Mouse (Mus musculus): ENCODE measurements around the gene Gm20479. TPM values are rescaled to one million over a fixed set of nuclear protein-coding genes. Genes with fewer than 3 reads are reported as not detected.

Gm20479 gene
- total and polyA plus RNA-seq, 3 experiments = 2.7 TPM; not detected in 2

GRCm38 (mm10) chr7:27371715-27372462, 14.7 kb upstream of the Gm20479 start:
- Histone ChIP-seq H3K4me3 (ENCODE audit: control insufficient read depth in 1 of 2, insufficient read depth in 1 of 2, low read depth in 2 of 2, low read length in 2 of 2) (no peak overlapping the region), H3K79me2 (ENCODE audit: control insufficient read depth, insufficient read depth, low read length, poor library complexity) (no peaks in the 10 kb centered on the region), H3K36me3 (ENCODE audit: control insufficient read depth in 1 of 2, insufficient read depth in 2 of 2, low read length in 2 of 2) (no peaks in the 10 kb centered on the region), H3K4me1 (ENCODE audit: control insufficient read depth in 1 of 2, insufficient read depth in 2 of 2, low read length in 2 of 2) (peaks cover 0 to 8% of the 10 kb centered on the region in 2 experiments; a peak in 2 of 4 replicates), H3K27me3 (ENCODE audit: control insufficient read depth in 1 of 2, insufficient read depth in 2 of 2, low read length in 2 of 2) (no peaks in the 10 kb centered on the region; a peak in 2 of 4 replicates), H3K9ac (ENCODE audit: control insufficient read depth, low read depth, low read length, poor library complexity, severe bottlenecking) (no peak overlapping the region), H3K9me3 (replicated peaks; ENCODE audit: insufficient read depth, low read length) (no peaks in the 10 kb centered on the region), H3K27ac (ENCODE audit: control insufficient read depth, low read depth, low read length) (no peak overlapping the region)
- TF ChIP-seq GABPA (IDR thresholded peaks at IDR 0.05; ENCODE audit: low read depth, low read length) (no peak), MAZ (IDR thresholded peaks at IDR 0.05; ENCODE audit: low read depth, low read length) (no peak), JUND (IDR thresholded peaks at IDR 0.05; ENCODE audit: low read depth, low read length) (no peak), MXI1 (IDR thresholded peaks at IDR 0.05; ENCODE audit: low read depth, low read length) (no peak), ZNF384 (IDR thresholded peaks at IDR 0.05; ENCODE audit: low read depth, low read length) (no peak), NRF1 (IDR thresholded peaks at IDR 0.05; ENCODE audit: insufficient read depth, low read depth, low read length, poor library complexity, severe bottlenecking) (no peak), USF1 (IDR thresholded peaks at IDR 0.05; ENCODE audit: low read depth, low read length) (no peak), GATA1 (IDR thresholded peaks at IDR 0.05; ENCODE audit: low read depth, low read length) (no peak), RAD21 (IDR thresholded peaks at IDR 0.05; ENCODE audit: low read depth, low read length) (no peak), USF2 (IDR thresholded peaks at IDR 0.05; ENCODE audit: borderline replicate concordance in 1 of 2, insufficient read depth in 1 of 2, low read depth in 1 of 2, low read length in 2 of 2) (no peak), POLR2AphosphoS2 (IDR thresholded peaks at IDR 0.05; ENCODE audit: low read length) (no peak), UBTF (IDR thresholded peaks at IDR 0.05; ENCODE audit: borderline replicate concordance, insufficient read depth, low read depth, low read length) (no peak), ZKSCAN1 (IDR thresholded peaks at IDR 0.05; ENCODE audit: low read depth, low read length) (no peak), KAT2A (conservative IDR thresholded peaks at IDR 0.05; ENCODE audit: low read depth, low read length) (no peak), TAL1 (IDR thresholded peaks at IDR 0.05; ENCODE audit: low read length) (no peak), ELF1 (IDR thresholded peaks at IDR 0.05; ENCODE audit: low read depth, low read length) (no peak)
- no peak for DNase-seq (ENCODE audit: low read depth, low spot score)

- no peak overlapping the region for H3K27ac ChIP-seq (ENCODE audit: control insufficient read depth, low read depth, low read length)
- H3K27me3 ChIP-seq (ENCODE audit: control insufficient read depth in 1 of 2, insufficient read depth in 2 of 2, low read length in 2 of 2) = no peaks in the 10 kb centered on the region; a peak in 1 of 4 replicates
- DNase-seq (ENCODE audit: low read depth, low spot score) = no peak
- H3K4me1 ChIP-seq (ENCODE audit: control insufficient read depth in 1 of 2, insufficient read depth in 2 of 2, low read length in 2 of 2) = peaks cover 0 to 16% of the 10 kb centered on the region in 2 experiments; a peak in 3 of 4 replicates
- no peak for TF ChIP-seq MXI1 (IDR thresholded peaks at IDR 0.05; ENCODE audit: low read depth, low read length)
- no peak for TF ChIP-seq BHLHE40 (IDR thresholded peaks at IDR 0.05; ENCODE audit: borderline replicate concordance, low read depth, low read length)
- no peak overlapping the region for H3K9ac ChIP-seq (ENCODE audit: control insufficient read depth, low read depth, low read length, poor library complexity, severe bottlenecking)
- H3K36me3 ChIP-seq (ENCODE audit: control insufficient read depth in 1 of 2, insufficient read depth in 2 of 2, low read length in 2 of 2) = no peaks in the 10 kb centered on the region
- H3K9me3 ChIP-seq (replicated peaks; ENCODE audit: insufficient read depth, low read length) = no peaks in the 10 kb centered on the region
- H3K79me2 ChIP-seq (ENCODE audit: control insufficient read depth, insufficient read depth, low read length, poor library complexity) = no peaks in the 10 kb centered on the region
- H3K4me3 ChIP-seq (ENCODE audit: control insufficient read depth in 1 of 2, insufficient read depth in 1 of 2, low read depth in 2 of 2, low read length in 2 of 2) = no peak overlapping the region
Observed at GRCm38 (mm10) chr7:27369111-27369510, 11.9 kb upstream of the Gm20479 start.

Measured in MEL (cell line).